Mouse (Mus musculus): ENCODE measurements around the gene Rpl35a. TPM values are rescaled to one million over a fixed set of nuclear protein-coding genes. Genes with fewer than 3 reads are reported as not detected.

Gene Rpl35a
- polyA plus RNA-seq (2021), result 769 TPM

DNA sequence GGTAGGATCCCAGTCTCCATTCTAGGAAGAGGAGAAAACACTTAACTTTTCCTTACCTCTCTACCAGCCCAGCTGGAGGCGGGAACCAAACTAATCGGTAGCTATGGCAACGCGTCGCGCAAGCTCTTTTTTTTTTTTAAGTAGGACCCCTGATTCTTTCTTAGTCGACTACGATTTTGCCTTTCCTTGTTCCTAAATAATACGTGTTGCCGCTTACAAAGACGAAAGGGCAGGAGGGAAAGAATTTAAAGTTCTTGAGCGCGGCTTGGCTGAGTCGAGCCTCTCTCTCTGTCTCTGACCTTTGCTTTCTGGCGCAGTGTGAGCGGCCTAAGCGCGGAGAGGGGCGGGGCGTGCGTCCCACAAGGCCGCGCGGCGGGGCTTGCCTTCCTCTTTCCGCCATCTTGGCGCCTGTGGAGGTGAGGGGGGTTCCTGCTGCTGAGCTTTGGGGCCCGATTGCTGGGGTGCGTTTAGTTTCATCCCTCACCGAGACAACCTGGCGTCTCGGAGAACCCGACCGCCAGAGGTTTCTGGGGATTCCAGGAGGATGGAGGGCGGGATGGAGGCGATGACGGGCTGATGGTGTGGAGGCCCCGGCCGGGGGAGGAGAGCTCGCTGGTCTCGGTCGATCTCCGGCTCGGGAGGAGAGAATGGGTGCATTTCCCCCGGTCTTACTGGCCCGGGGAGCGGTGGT, at the start of gene Rpl35a, which contains the start of gene Iqcg:
Rpl35a (plus strand) TSS at position 359 of the 691 bp plus-strand sequence.
Iqcg (minus strand) TSS at position 124 of the 691 bp plus-strand sequence.
- POLR2A ChIA-PET, result interaction anchor here (1.8 kb wide), 1 partner anchor 32 kb away, joined by 3 read pairs; no protein-coding TSS in a partner anchor
- TF ChIP-seq CTCF (IDR thresholded peaks at IDR 0.05), result no peak
- peak; percentile 68 for DNase-seq (ENCODE audit: low read depth, low spot score)
- in situ Hi-C loops (cut with MboI; ENCODE audit: low pct_unique_long_range_greater_than_20kb), result no loop called here
- no peaks in the 10 kb centered on the region for H3K27me3 ChIP-seq
- CTCF ChIA-PET, result interaction anchor here (1.6 to 1.9 kb wide), 2 partner anchors 11 to 33 kb away, joined by 4 to 7 read pairs; no protein-coding TSS in a partner anchor
- ATAC-seq, result peak; percentile 86

DNA sequence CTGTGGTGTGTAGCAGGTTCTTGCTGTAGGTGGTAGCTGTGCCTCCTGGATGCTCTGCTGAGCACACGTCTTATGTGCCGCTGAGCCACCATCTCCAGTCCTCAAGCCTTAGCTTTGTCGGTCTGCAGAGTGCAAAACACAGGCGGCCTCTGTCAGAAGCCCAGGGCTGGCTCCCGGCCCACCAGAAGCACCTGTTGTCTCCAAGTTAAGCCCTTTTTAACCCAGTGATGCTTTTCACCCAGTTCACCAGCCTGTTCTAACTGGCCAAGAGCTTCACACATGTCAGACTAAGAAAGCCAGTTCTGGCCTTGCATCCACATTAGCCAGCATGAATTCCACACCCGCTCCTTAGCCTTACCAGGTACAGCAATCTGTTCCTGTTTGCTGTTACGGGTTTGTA, 49.4 kb upstream of the Rpl35a start:
- H3K27me3 ChIP-seq, result no peaks in the 10 kb centered on the region
- TF ChIP-seq CTCF (IDR thresholded peaks at IDR 0.05), result no peak

GRCm38 (mm10) chr16:33007436-33007835, 48.8 kb upstream of the Rpl35a start:
- in situ Hi-C loops (cut with MboI; ENCODE audit: low pct_unique_long_range_greater_than_20kb), result no loop called here
- POLR2A ChIA-PET, result no interaction called here

More for the DNA sequence above, 49.4 kb upstream of the Rpl35a start:
- no peak for DNase-seq (ENCODE audit: low read depth, low spot score)
- CTCF ChIA-PET, result interaction anchor here (1.5 to 1.7 kb wide), 2 partner anchors 17 to 35 kb away, joined by 3 to 10 read pairs; no protein-coding TSS in a partner anchor
- in situ Hi-C loops (cut with MboI; ENCODE audit: low pct_unique_long_range_greater_than_20kb), result no loop called here
- POLR2A ChIA-PET, result no interaction called here
- no peak for ATAC-seq

DNA sequence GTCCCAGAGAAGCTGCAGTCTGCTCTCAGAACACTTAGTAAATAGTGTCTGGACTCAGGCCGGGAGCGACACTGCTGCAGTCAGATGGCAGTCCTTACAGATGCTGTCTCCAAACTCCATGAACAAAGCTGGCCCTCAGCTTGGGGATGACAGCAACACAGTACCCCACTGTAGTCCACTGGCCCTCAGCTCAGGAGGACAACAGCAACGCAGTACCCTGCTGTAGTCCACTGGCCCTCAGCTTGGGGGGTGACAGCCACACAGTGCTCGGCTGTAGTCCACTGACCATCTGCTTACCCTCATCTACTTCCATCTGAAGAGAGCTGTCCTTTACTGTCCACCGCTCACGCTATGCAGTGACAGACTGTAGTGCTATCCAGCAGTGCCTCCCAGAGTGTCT, 46.1 kb upstream of the Rpl35a start:
- TF ChIP-seq CTCF (IDR thresholded peaks at IDR 0.05), result no peak
- ATAC-seq (no peak), DNase-seq (ENCODE audit: low read depth, low spot score) (no peak)
- ChIA-PET CTCF (interaction anchor here (4.0 kb wide), 1 partner anchor 14 kb away, joined by 15 read pairs; no protein-coding TSS in a partner anchor), POLR2A (no interaction called here)
- no peaks in the 10 kb centered on the region for H3K27me3 ChIP-seq
- in situ Hi-C loops (cut with MboI; ENCODE audit: low pct_unique_long_range_greater_than_20kb), result no loop called here

More at GRCm38 (mm10) chr16:33007436-33007835, 48.8 kb upstream of the Rpl35a start:
- CTCF ChIA-PET, result interaction anchor here (1.5 to 1.7 kb wide), 2 partner anchors 17 to 36 kb away, joined by 3 to 10 read pairs; no protein-coding TSS in a partner anchor
- ATAC-seq, result no peak
- no peak for TF ChIP-seq CTCF (IDR thresholded peaks at IDR 0.05)
- no peak for DNase-seq (ENCODE audit: low read depth, low spot score)
- H3K27me3 ChIP-seq, result no peaks in the 10 kb centered on the region

DNA sequence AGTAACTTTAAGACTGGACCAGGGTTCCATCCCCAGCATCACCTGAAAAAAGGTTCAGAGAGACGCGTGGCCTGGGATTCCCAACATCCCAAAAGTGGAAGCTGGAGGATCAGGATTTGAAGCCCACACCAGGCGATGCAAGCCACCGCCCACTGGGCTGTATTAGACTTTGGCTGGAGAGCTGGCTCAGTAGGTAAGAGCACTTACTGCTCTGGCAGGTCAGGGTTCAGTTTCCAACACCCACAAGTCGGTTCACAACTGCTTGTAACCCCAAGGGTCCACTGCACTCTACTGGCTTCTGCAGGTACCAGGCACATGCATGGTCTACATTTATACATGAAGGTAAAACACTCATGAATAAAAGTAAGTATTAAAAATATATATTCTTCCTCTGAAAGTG, 42.5 kb upstream of the Rpl35a start:
- ChIA-PET CTCF (no interaction called here), POLR2A (no interaction called here)
- TF ChIP-seq CTCF (IDR thresholded peaks at IDR 0.05), result no peak
- DNase-seq (ENCODE audit: low read depth, low spot score) (no peak), ATAC-seq (no peak)
- in situ Hi-C loops (cut with MboI; ENCODE audit: low pct_unique_long_range_greater_than_20kb), result no loop called here
- no peaks in the 10 kb centered on the region for H3K27me3 ChIP-seq

DNA sequence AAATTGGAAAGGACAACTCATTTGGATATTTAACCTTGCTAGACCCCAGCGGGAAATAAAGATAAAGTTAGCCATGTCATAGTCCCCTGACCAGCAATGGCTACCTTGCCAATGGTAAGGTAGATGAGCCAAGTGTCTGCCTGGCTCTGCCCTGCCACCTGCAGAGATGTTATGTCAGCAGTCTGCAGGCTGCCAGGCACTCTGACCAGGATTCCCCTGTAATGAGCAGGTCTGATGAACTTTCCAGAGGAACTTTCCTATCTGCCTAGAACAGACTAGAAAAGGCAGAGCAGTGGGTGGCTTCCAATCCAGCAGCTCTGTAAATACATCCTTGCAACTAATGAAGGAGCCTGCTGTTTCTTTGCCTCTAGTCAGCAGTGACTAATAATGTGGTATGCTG, 41.3 kb upstream of the Rpl35a start:
- DNase-seq (ENCODE audit: low read depth, low spot score) (no peak), ATAC-seq (no peak)
- no peaks in the 10 kb centered on the region for H3K27me3 ChIP-seq
- no peak for TF ChIP-seq CTCF (IDR thresholded peaks at IDR 0.05)
- in situ Hi-C loops (cut with MboI; ENCODE audit: low pct_unique_long_range_greater_than_20kb), result no loop called here
- CTCF ChIA-PET, result no interaction called here
- POLR2A ChIA-PET, result no interaction called here

DNA sequence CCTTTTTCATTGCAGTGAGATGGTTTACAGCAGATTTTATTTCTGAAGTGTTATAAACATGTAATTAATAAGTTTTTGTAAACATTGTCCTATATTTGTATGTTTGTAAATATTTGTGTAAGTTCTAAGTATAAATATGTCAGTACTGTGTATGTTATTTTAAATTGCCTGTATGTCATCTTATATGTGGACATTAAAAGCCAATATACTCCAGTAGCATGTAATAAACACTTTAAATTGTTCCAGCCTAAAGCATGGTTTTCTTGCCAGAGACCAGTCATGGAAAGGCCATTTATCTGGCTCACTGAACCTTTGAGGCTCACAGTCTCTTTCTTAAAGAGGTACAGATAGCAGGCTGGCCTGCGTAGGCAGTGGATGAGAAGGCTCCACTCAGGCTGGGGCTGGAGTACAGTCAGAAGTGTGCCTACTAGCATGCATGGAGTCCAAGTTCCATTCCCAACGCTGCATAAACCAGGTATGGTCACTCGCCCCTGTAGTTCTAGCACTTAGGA, 40.8 kb upstream of the Rpl35a start:
- ChIA-PET POLR2A (no interaction called here), CTCF (no interaction called here)
- H3K27me3 ChIP-seq, result no peaks in the 10 kb centered on the region
- in situ Hi-C loops (cut with MboI; ENCODE audit: low pct_unique_long_range_greater_than_20kb), result no loop called here
- ATAC-seq (no peak), DNase-seq (ENCODE audit: low read depth, low spot score) (no peak)
- TF ChIP-seq CTCF (IDR thresholded peaks at IDR 0.05), result no peak

GRCm38 (mm10) chr16:33015986-33016385, 40.3 kb upstream of the Rpl35a start:
- DNase-seq (ENCODE audit: low read depth, low spot score) (no peak), ATAC-seq (no peak)
- H3K27me3 ChIP-seq, result no peaks in the 10 kb centered on the region
- POLR2A ChIA-PET, result no interaction called here
- CTCF ChIA-PET, result interaction anchor here (0.6 kb wide), 1 partner anchor 55 kb away, joined by 3 read pairs; no protein-coding TSS in a partner anchor
- TF ChIP-seq CTCF (IDR thresholded peaks at IDR 0.05), result no peak
- in situ Hi-C loops (cut with MboI; ENCODE audit: low pct_unique_long_range_greater_than_20kb), result no loop called here

DNA sequence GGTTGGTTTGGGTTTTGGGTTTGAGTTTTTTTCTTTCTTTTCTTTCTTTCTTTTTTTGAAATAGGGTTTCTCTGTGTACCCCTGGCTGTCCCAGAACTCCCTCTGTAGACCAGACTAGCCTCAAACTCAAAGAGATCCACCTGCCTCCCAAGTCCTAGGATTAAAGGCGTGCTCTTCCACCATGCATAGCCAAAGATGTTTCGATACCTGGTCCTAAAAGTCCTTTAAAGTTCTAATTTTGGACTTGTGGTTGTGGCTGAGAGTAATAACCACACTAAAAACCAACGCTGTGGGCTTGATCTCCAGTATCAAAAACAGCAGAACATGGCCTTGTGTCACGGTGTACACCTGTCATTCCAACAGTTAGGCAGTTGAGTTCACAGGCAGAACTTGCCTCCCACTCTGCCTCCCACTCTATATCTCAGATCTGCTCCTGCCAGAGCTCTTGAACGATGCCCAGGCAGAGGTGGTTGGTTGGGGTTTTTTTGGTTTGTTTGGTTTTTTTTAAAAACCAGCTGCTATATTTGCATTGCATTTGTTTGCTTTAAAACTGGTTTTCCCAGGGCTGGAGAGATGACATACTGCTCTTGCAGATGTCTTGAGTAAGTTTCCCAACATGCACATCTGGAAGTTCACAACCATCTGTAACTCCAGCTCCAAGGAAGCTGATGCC, 38.4 kb upstream of the Rpl35a start:
- TF ChIP-seq CTCF (IDR thresholded peaks at IDR 0.05), result no peak
- H3K27me3 ChIP-seq, result no peaks in the 10 kb centered on the region
- ChIA-PET CTCF (no interaction called here), POLR2A (no interaction called here)
- in situ Hi-C loops (cut with MboI; ENCODE audit: low pct_unique_long_range_greater_than_20kb), result no loop called here
- DNase-seq (ENCODE audit: low read depth, low spot score) (no peak), ATAC-seq (no peak)

- in situ Hi-C loops (cut with MboI; ENCODE audit: low pct_unique_long_range_greater_than_20kb), result no loop called here
- TF ChIP-seq CTCF (IDR thresholded peaks at IDR 0.05), result no peak
- DNase-seq (ENCODE audit: low read depth, low spot score), result no peak
- no peak for ATAC-seq
- no peaks in the 10 kb centered on the region for H3K27me3 ChIP-seq
- CTCF ChIA-PET, result no interaction called here
- POLR2A ChIA-PET, result no interaction called here
Measured at GRCm38 (mm10) chr16:33019117-33019770, 37.0 kb upstream of the Rpl35a start.
